Mouse (Mus musculus) liver, embryonic 14.5 days (tissue): ENCODE measurements around the gene AW822073. TPM values are rescaled to one million over a fixed set of nuclear protein-coding genes. Genes with fewer than 3 reads are reported as not detected.
"Not testable (repeated sequence)": the region's sequence is repeated elsewhere in the genome, so short reads cannot be mapped to it uniquely, and the experiment has no call there.

Experiments
- ATAC-seq: fragments of 200-750 bp; cut with Nextera tagmentation; 2 replicates; pipeline ENCODE4 v1.8.0; 2017; ENCODE audit warnings: moderate number of reproducible peaks, mild to moderate bottlenecking, moderate library complexity; ENCODE audit not compliant: insufficient read depth
- DNase-seq, 3 experiments: peaks; one replicate each; pipeline ENCODE4 v3.0.0-alpha.2; 2012 to 2013; ENCODE audit warnings: low read depth in 3 of 3, low spot score in 3 of 3
- H3K27ac ChIP-seq: fragments of 300-500 bp; sonication (generic); 2 replicates; pipeline ENCODE4 v1.5.1; 2014; ENCODE audit warnings: moderate library complexity, mild to moderate bottlenecking, control low read depth, inconsistent platforms
- H3K27me3 ChIP-seq: fragments of 300-500 bp; sonication (generic); 2 replicates; pipeline ENCODE4 v1.6.1; 2014; ENCODE audit warnings: mild to moderate bottlenecking, low read length, moderate library complexity; ENCODE audit not compliant: control insufficient read depth, insufficient read depth
- H3K36me3 ChIP-seq: fragments of 300-500 bp; sonication (generic); replicated peaks from 2 replicates; pipeline ENCODE4 v1.6.1; 2014; ENCODE audit warnings: low read depth; ENCODE audit not compliant: control insufficient read depth, insufficient read depth
- H3K4me1 ChIP-seq, 2 experiments: fragments of 200-500 bp in 1 of 2; fragments of 300-500 bp in 1 of 2; sonication (generic) in 1 of 2; replicated peaks; 2 replicates each; pipeline ENCODE4 v1.6.1; 2012 to 2014; ENCODE audit warnings: antibody characterized with exemption in 1 of 2, inconsistent platforms in 1 of 2, low read length in 1 of 2; ENCODE audit not compliant: control insufficient read depth in 2 of 2, insufficient read depth in 2 of 2
- H3K4me2 ChIP-seq: fragments of 300-500 bp; sonication (generic); 2 replicates; pipeline ENCODE4 v1.6.1; 2014; ENCODE audit warnings: low read depth, mild to moderate bottlenecking, control low read depth, moderate library complexity
- H3K4me3 ChIP-seq, 2 experiments: fragments of 200-500 bp in 1 of 2; fragments of 300-500 bp in 1 of 2; sonication (generic) in 1 of 2; 2 replicates each; pipeline ENCODE4 v1.5.1; 2012 to 2014; ENCODE audit warnings: low read depth in 2 of 2, low read length in 2 of 2, mild to moderate bottlenecking in 2 of 2, control low read depth in 1 of 2, inconsistent platforms in 1 of 2, moderate library complexity in 1 of 2; ENCODE audit not compliant: insufficient read depth in 1 of 2
- H3K9ac ChIP-seq: fragments of 300-500 bp; sonication (generic); replicated peaks from 2 replicates; pipeline ENCODE4 v1.6.1; 2014; ENCODE audit warnings: mild to moderate bottlenecking, control low read depth, moderate library complexity
- H3K9me3 ChIP-seq: fragments of 300-500 bp; sonication (generic); 2 replicates; pipeline ENCODE4 v1.6.1; 2016; ENCODE audit warnings: low read length, mixed read lengths; ENCODE audit not compliant: control insufficient read depth
- CTCF ChIP-seq: IDR thresholded peaks from 2 replicates; pipeline ENCODE4 v1.5.1; 2016; ENCODE audit warnings: antibody characterized with exemption, low read depth, control low read depth
- EP300 ChIP-seq: IDR thresholded peaks from 2 replicates; pipeline ENCODE4 v1.6.1; 2016; ENCODE audit warnings: antibody characterized with exemption, low read depth
- WGBS: fragments of 180-500 bp; shearing (Covaris S2); extraction: QIAGEN DNeasy Blood & Tissue Kit; methylation state at CpG from one replicate; pipeline ENCODE4 v1.1.7; 2014; ENCODE audit not compliant: insufficient replicate concordance; 5-methylcytosine and 5-hydroxymethylcytosine counted together
- polyA plus RNA-seq, 2 experiments: library from polyadenylated mRNA; depleted of rRNA in 1 of 2; stranded (reverse) in 1 of 2; unstranded in 1 of 2; fragments of >200 nt; fragmentation: Nextera tagmentation in 1 of 2; extraction: Ambion mirVana in 1 of 2; gene quantifications; 2 replicates each; pipeline versions ENCODE4 v1.2.1 to v1.2.3; 2012 to 2014

Gene AW822073
- not detected in 2 replicates for polyA plus RNA-seq (2012; rRNA removed)
- not detected in 2 replicates for polyA plus RNA-seq (2014; fragmentation: Nextera tagmentation; extraction: Ambion mirVana)

- H3K9ac ChIP-seq, H3K27ac ChIP-seq, H3K9me3 ChIP-seq, ATAC-seq, H3K4me3 ChIP-seq, H3K4me2 ChIP-seq, DNase-seq, H3K27me3 ChIP-seq, H3K4me1 ChIP-seq, H3K36me3 ChIP-seq: not testable (repeated sequence)
- 66% methylated on average over 16 of the region's 18 CpGs for WGBS
These were observed at the start of gene AW822073 for GRCm38 (mm10) chr10:58224827-58225785. AW822073 (minus strand) TSS chr10:58224930.

- WGBS = 65% methylated on average over 5 of the region's 5 CpGs
- Histone ChIP-seq H3K27ac (no peak overlapping the region), H3K9ac (no peak overlapping the region), H3K4me3 (no peak overlapping the region), H3K4me1 (peaks cover 6 to 8% of the 10 kb centered on the region in 2 experiments), H3K9me3 (no peaks in the 10 kb centered on the region), H3K27me3 (no peaks in the 10 kb centered on the region), H3K36me3 (no peaks in the 10 kb centered on the region; the same call in 1 of the 2 replicates), H3K4me2 (no peak overlapping the region)
- ATAC-seq = no peak
- no peak for TF ChIP-seq EP300
- TF ChIP-seq CTCF = peak; percentile 36; the same call in 1 of the 2 replicates
- no peak for DNase-seq
These were observed 33.7 kb upstream of the AW822073 start for GRCm38 (mm10) chr10:58258466-58258865.

- WGBS = 3% methylated on average over 4 of the region's 4 CpGs
- peak overlapping the region; percentile 74 to 97 for H3K4me3 ChIP-seq
- H3K36me3 ChIP-seq = no peaks in the 10 kb centered on the region; the same call in 1 of the 2 replicates
- H3K4me1 ChIP-seq = peaks cover 6 to 8% of the 10 kb centered on the region in 2 experiments
- no peak for ATAC-seq
- no peak for DNase-seq
- no peaks in the 10 kb centered on the region for H3K9me3 ChIP-seq
- no peak for TF ChIP-seq EP300
- TF ChIP-seq CTCF = no peak
- H3K27me3 ChIP-seq = no peaks in the 10 kb centered on the region
- peak overlapping the region; percentile 84 for H3K4me2 ChIP-seq
- peak overlapping the region; percentile 95 for H3K9ac ChIP-seq
- H3K27ac ChIP-seq = no peak overlapping the region; the same call in 1 of the 2 replicates
These were observed 31.2 kb upstream of the AW822073 start for GRCm38 (mm10) chr10:58255954-58256353.

GRCm38 (mm10) chr10:58255213-58255892 is 30.6 kb upstream of the AW822073 start, which contains the start of gene Gcc2:
Gcc2 (plus strand) TSS chr10:58255497.
- WGBS = under 1% methylated on average over 58 of the region's 58 CpGs
- Histone ChIP-seq H3K4me3 (peak within 1 kb of the TSS; percentile 74 to 97), H3K9me3 (no peaks in the 10 kb centered on the region), H3K4me1 (peaks cover 6 to 8% of the 10 kb centered on the region in 2 experiments), H3K36me3 (no peaks in the 10 kb centered on the region; the same call in 1 of the 2 replicates), H3K9ac (peak within 1 kb of the TSS; percentile 95), H3K27ac (no peak within 1 kb of the TSS; the same call in 1 of the 2 replicates), H3K4me2 (peak within 1 kb of the TSS; percentile 84), H3K27me3 (no peaks in the 10 kb centered on the region)
- peak; percentile 24; the same call in 1 of the 2 replicates for TF ChIP-seq CTCF
- TF ChIP-seq EP300 = no peak
- peak; percentile 98 for ATAC-seq
- peak; percentile 87 to 90 (median 88) for DNase-seq
